In genomic region chr13:41248751-41249520, GRCm38 (mm10) we compare ENCODE assay signal across 9 mouse cellular contexts. TPM values are rescaled to one million over a fixed set of nuclear protein-coding genes. Genes with fewer than 3 reads are reported as not detected.
DNase-seq lines count a peak whose midpoint lies in the region; ATAC-seq and TF ChIP-seq lines count a peak whose summit lies in the region.
"Had no signal": no experiment of that assay in that cellular context is flagged by ENCODE, and none has a peak within 500 bp of the region (broad histone marks: within the 10 kb centered on the region; RNA-seq: fewer than 3 reads in every experiment).

No protein-coding gene starts in this region.

- peak overlapping the region; percentile 68 for H3K9ac ChIP-seq in heart, embryonic 12.5 days
- peak overlapping the region; percentile 68 for H3K9ac ChIP-seq in embryonic facial prominence, embryonic 13.5 days
- H3K9ac ChIP-seq in hindbrain, postnatal 0 days (replicated peaks; ENCODE audit: low read length) = peak overlapping the region; percentile 85

- H3K4me1 ChIP-seq in heart, embryonic 12.5 days (replicated peaks) = peaks cover 16% of the 10 kb centered on the region
- H3K4me1 ChIP-seq in E14TG2a.4 (replicated peaks; ENCODE audit: low read depth, low read length) = peaks cover 41% of the 10 kb centered on the region
- peaks cover 11% of the 10 kb centered on the region for H3K4me1 ChIP-seq in embryonic facial prominence, embryonic 13.5 days
- H3K4me1 ChIP-seq in hindbrain, postnatal 0 days (ENCODE audit: insufficient read depth, low read length) = peaks cover 11% of the 10 kb centered on the region; the same call in 1 of the 2 replicates
- peaks cover 9% of the 10 kb centered on the region for H3K4me1 ChIP-seq in thymus, adult 2 months (replicated peaks; ENCODE audit: control insufficient read depth, insufficient read depth, low read length)

- ATAC-seq in heart, embryonic 12.5 days (ENCODE audit: insufficient number of reproducible peaks, low FRiP score) = 0 out of 2 replicates have a peak, but pooled peaks have one; percentile 1
- ATAC-seq in embryonic facial prominence, embryonic 13.5 days (ENCODE audit: insufficient number of reproducible peaks, insufficient read depth, low FRiP score, low TSS enrichment, low read depth) = no peak
- ATAC-seq in hindbrain, postnatal 0 days = peak; percentile 10

- H3K4me3 ChIP-seq in heart, embryonic 12.5 days = peak overlapping the region; percentile 94
- H3K4me3 ChIP-seq in E14TG2a.4 (replicated peaks; ENCODE audit: low read length) = peak overlapping the region; percentile 89
- peak overlapping the region; percentile 80 for H3K4me3 ChIP-seq in embryonic facial prominence, embryonic 13.5 days
- peak overlapping the region; percentile 71 for H3K4me3 ChIP-seq in hindbrain, postnatal 0 days (ENCODE audit: low read length)
- peak overlapping the region; percentile 36 for H3K4me3 ChIP-seq in thymus, adult 2 months (ENCODE audit: control insufficient read depth, insufficient read depth, low read length)

- peak overlapping the region; percentile 88 for H3K4me2 ChIP-seq in heart, embryonic 12.5 days
- peak overlapping the region; percentile 72 for H3K4me2 ChIP-seq in embryonic facial prominence, embryonic 13.5 days
- H3K4me2 ChIP-seq in hindbrain, postnatal 0 days (ENCODE audit: low read depth, low read length) = peak overlapping the region; percentile 65

- 40% methylated on average over 12 of the region's 12 CpGs for WGBS in heart, embryonic 12.5 days
- WGBS in embryonic facial prominence, embryonic 13.5 days = 41% methylated on average over 12 of the region's 12 CpGs
- WGBS in hindbrain, postnatal 0 days = 39% methylated on average over 12 of the region's 12 CpGs
- WGBS in thymus, adult 2 months = 47% methylated on average over 12 of the region's 12 CpGs

- no peaks in the 10 kb centered on the region for H3K27me3 ChIP-seq in heart, embryonic 12.5 days (replicated peaks)
- H3K27me3 ChIP-seq in E14TG2a.4 (ENCODE audit: insufficient read depth, low read length) = no peaks in the 10 kb centered on the region; the same call in 1 of the 2 replicates
- no peaks in the 10 kb centered on the region for H3K27me3 ChIP-seq in embryonic facial prominence, embryonic 13.5 days
- H3K27me3 ChIP-seq in hindbrain, postnatal 0 days (ENCODE audit: insufficient read depth, low read length) = no peaks in the 10 kb centered on the region
- H3K27me3 ChIP-seq in thymus, adult 2 months (ENCODE audit: control insufficient read depth, insufficient read depth, low read length) = no peaks in the 10 kb centered on the region

- no peak for DNase-seq in heart, postnatal 36 days
- no peak for DNase-seq in hindbrain, postnatal 0 days (ENCODE audit: low spot score)
- DNase-seq in lung, postnatal 36 days = peak; percentile 48
- peak; percentile 73 for DNase-seq in thymus, adult 2 months
- no peak for DNase-seq in yolk sac, embryonic 10.5 days (ENCODE audit: low spot score)

- intact Hi-C loops in heart, postnatal 36 days (cut with DNase I) = no loop called here

- no peak for TF ChIP-seq POLR2A in thymus, adult 2 months (IDR thresholded peaks at IDR 0.05; ENCODE audit: control insufficient read depth, extremely low read depth, insufficient read depth, low read length, poor library complexity)

- no peaks in the 10 kb centered on the region for H3K36me3 ChIP-seq in heart, embryonic 12.5 days
- H3K36me3 ChIP-seq in E14TG2a.4 (ENCODE audit: insufficient read depth, low read length) = no peaks in the 10 kb centered on the region
- H3K36me3 ChIP-seq in embryonic facial prominence, embryonic 13.5 days = no peaks in the 10 kb centered on the region
- H3K36me3 ChIP-seq in hindbrain, postnatal 0 days (ENCODE audit: insufficient read depth, low read length) = no peaks in the 10 kb centered on the region
- H3K36me3 ChIP-seq in thymus, adult 2 months (ENCODE audit: control insufficient read depth, insufficient read depth, low read length) = no peaks in the 10 kb centered on the region

- H3K9me3 ChIP-seq in heart, embryonic 12.5 days (replicated peaks) = no peaks in the 10 kb centered on the region
- no peaks in the 10 kb centered on the region for H3K9me3 ChIP-seq in E14TG2a.4 (ENCODE audit: low read length)
- no peaks in the 10 kb centered on the region for H3K9me3 ChIP-seq in embryonic facial prominence, embryonic 13.5 days
- H3K9me3 ChIP-seq in hindbrain, postnatal 0 days (ENCODE audit: low read length) = no peaks in the 10 kb centered on the region

- H3K27ac ChIP-seq in heart, embryonic 12.5 days (ENCODE audit: poor library complexity, severe bottlenecking) = peak overlapping the region; percentile 66; the same call in 1 of the 2 replicates
- H3K27ac ChIP-seq in embryonic facial prominence, embryonic 13.5 days = peak overlapping the region; percentile 81
- peak overlapping the region; percentile 89; the same call in 1 of the 2 replicates for H3K27ac ChIP-seq in hindbrain, postnatal 0 days
- peak overlapping the region; percentile 87 for H3K27ac ChIP-seq in thymus, adult 2 months (ENCODE audit: control insufficient read depth, insufficient read depth, low read length)

- TF ChIP-seq CTCF in E14TG2a.4 (conservative IDR thresholded peaks at IDR 0.05; ENCODE audit: low read length) = no peak
- TF ChIP-seq CTCF in hindbrain, postnatal 0 days (IDR thresholded peaks at IDR 0.05; ENCODE audit: low read depth) = no peak
- TF ChIP-seq CTCF in thymus, adult 2 months (IDR thresholded peaks at IDR 0.05; ENCODE audit: borderline replicate concordance, control insufficient read depth, extremely low read depth, insufficient read depth, low read length, poor library complexity) = no peak

RNA-seq across cellular contexts. Expression of gene Smim13, which starts 0.7 kb away (rescaled TPM):
- 13.6 and 14.5 TPM in 2 replicates for polyA plus RNA-seq in heart, embryonic 12.5 days (2016; fragmentation: Nextera tagmentation; extraction: Ambion mirVana)
- total RNA-seq in heart, postnatal 36 days (2021) = 10 to 100 TPM; 23.6 to 25.0 TPM
- polyA plus RNA-seq in embryonic facial prominence, embryonic 13.5 days (2015; fragmentation: Nextera tagmentation; extraction: Ambion mirVana) = 16.0 and 17.1 TPM in 2 replicates
- total RNA-seq in hindbrain, postnatal 0 days (2014; rRNA removed) = 44.2 and 44.8 TPM in 2 replicates
- polyA plus RNA-seq in hindbrain, postnatal 0 days (2015; fragmentation: Nextera tagmentation; extraction: Ambion mirVana) = 26.7 and 27.5 TPM in 2 replicates
- 9.9 and 13.4 TPM in 2 replicates for polyA plus RNA-seq in thymus, adult 2 months (2012; rRNA removed)

RNA-seq across cellular contexts. Expression of gene Gm17364, which starts 24.8 kb away (rescaled TPM):
- not detected in 2 replicates for polyA plus RNA-seq in heart, embryonic 12.5 days (2016; fragmentation: Nextera tagmentation; extraction: Ambion mirVana)
- total RNA-seq in heart, postnatal 36 days (2021) = not detected
- polyA plus RNA-seq in embryonic facial prominence, embryonic 13.5 days (2015; fragmentation: Nextera tagmentation; extraction: Ambion mirVana) = not detected in 2 replicates
- not detected in 2 replicates for total RNA-seq in hindbrain, postnatal 0 days (2014; rRNA removed)
- not detected in 2 replicates for polyA plus RNA-seq in hindbrain, postnatal 0 days (2015; fragmentation: Nextera tagmentation; extraction: Ambion mirVana)
- polyA plus RNA-seq in thymus, adult 2 months (2012; rRNA removed) = not detected in 2 replicates
- total RNA-seq: neutrophil, adult 5-6 weeks had no signal

RNA-seq across cellular contexts. Expression of gene Elovl2, which starts 28.7 kb away (rescaled TPM):
- 1.9 and 2.1 TPM in 2 replicates for polyA plus RNA-seq in heart, embryonic 12.5 days (2016; fragmentation: Nextera tagmentation; extraction: Ambion mirVana)
- total RNA-seq in heart, postnatal 36 days (2021) = under 1 TPM in 1 of 2 experiments, not detected in 1; 0.08 TPM
- polyA plus RNA-seq in embryonic facial prominence, embryonic 13.5 days (2015; fragmentation: Nextera tagmentation; extraction: Ambion mirVana) = 8.3 and 9.0 TPM in 2 replicates
- total RNA-seq in hindbrain, postnatal 0 days (2014; rRNA removed) = 26.8 and 32.3 TPM in 2 replicates
- polyA plus RNA-seq in hindbrain, postnatal 0 days (2015; fragmentation: Nextera tagmentation; extraction: Ambion mirVana) = 29.9 and 31.2 TPM in 2 replicates
- polyA plus RNA-seq in thymus, adult 2 months (2012; rRNA removed) = 0.16 and 0.31 TPM in 2 replicates
- total RNA-seq: neutrophil, adult 5-6 weeks had no signal

Comparison
In these comparisons a context has a peak if more than half of its experiments do, and no peak if none do; other contexts are left out.
1. H3K4me3 ChIP-seq: peak in every context shown above with its lines; median percentile 94 in heart, embryonic 12.5 days; 89 in E14TG2a.4; 80 in embryonic facial prominence, embryonic 13.5 days; 71 in hindbrain, postnatal 0 days; 36 in thymus, adult 2 months.
2. DNase-seq: peak in lung, postnatal 36 days (single experiment) and thymus, adult 2 months (single experiment); none in heart, postnatal 36 days (0 of 2), hindbrain, postnatal 0 days (single experiment) and yolk sac, embryonic 10.5 days (single experiment).
3. Peak in every context shown above with its lines, with median percentiles within 50 percentile points of each other: H3K27ac ChIP-seq, H3K4me2 ChIP-seq and H3K9ac ChIP-seq.